Mouse (Mus musculus) ES-Bruce4 (cell line): ENCODE measurements around the gene Bcl10.
"Not testable (repeated sequence)": the region's sequence is repeated elsewhere in the genome, so short reads cannot be mapped to it uniquely, and the experiment has no call there.

Experiments used
- CTCF ChIP-seq: IDR thresholded peaks from one replicate; pipeline ENCODE4 v1.8.1; 2011; ENCODE audit warnings: low read depth, low read length
- POLR2A ChIP-seq: IDR thresholded peaks from one replicate; pipeline ENCODE4 v1.8.1; 2011; ENCODE audit warnings: low read length; ENCODE audit not compliant: insufficient read depth

GRCm38 (mm10) chr3:145913942-145914341 lies 8.7 kb upstream of the Bcl10 start:
- not testable (repeated sequence) for TF ChIP-seq POLR2A, CTCF
